In genomic region chr1:150779902-150780301, GRCm38 (mm10) we compare ENCODE assay signal across 14 mouse cellular contexts.
DNase-seq lines count a peak whose midpoint lies in the region; ATAC-seq and TF ChIP-seq lines count a peak whose summit lies in the region.
"Had no signal": no experiment of that assay in that cellular context is flagged by ENCODE, and none has a peak within 500 bp of the region (broad histone marks: within the 10 kb centered on the region; RNA-seq: fewer than 3 reads in every experiment).

No protein-coding gene starts in this region.

- 0 out of 2 replicates have a peak, but pooled peaks have one; percentile 19 for ATAC-seq in forebrain, embryonic 15.5 days (replicated peaks)
- ATAC-seq in hindbrain, embryonic 11.5 days (ENCODE audit: low FRiP score): no peak
- ATAC-seq: intestine, embryonic 16.5 days had no signal

- H3K36me3 ChIP-seq in liver, adult 2 months (ENCODE audit: control insufficient read depth, insufficient read depth, low read length): no peaks in the 10 kb centered on the region
- H3K36me3 ChIP-seq in E14TG2a.4 (ENCODE audit: insufficient read depth, low read length): no peaks in the 10 kb centered on the region
- H3K36me3 ChIP-seq in forebrain, embryonic 15.5 days: no peaks in the 10 kb centered on the region
- no peaks in the 10 kb centered on the region for H3K36me3 ChIP-seq in hindbrain, embryonic 11.5 days (ENCODE audit: control insufficient read depth, insufficient read depth, low read length)
- H3K36me3 ChIP-seq: liver, embryonic 15.5 days; neural tube, embryonic 12.5 days had no signal

- no peaks in the 10 kb centered on the region for H3K9me3 ChIP-seq in E14TG2a.4 (ENCODE audit: low read length)
- no peaks in the 10 kb centered on the region for H3K9me3 ChIP-seq in forebrain, embryonic 15.5 days
- H3K9me3 ChIP-seq in hindbrain, embryonic 11.5 days (ENCODE audit: control insufficient read depth, low read length): no peaks in the 10 kb centered on the region
- H3K9me3 ChIP-seq: heart, embryonic 13.5 days; liver, embryonic 15.5 days; neural tube, embryonic 12.5 days had no signal

- no peaks in the 10 kb centered on the region for H3K79me2 ChIP-seq in liver, adult 2 months (ENCODE audit: control insufficient read depth, insufficient read depth, low read length)

- no peak for TF ChIP-seq CTCF in liver, adult 2 months (IDR thresholded peaks at IDR 0.05; ENCODE audit: low read depth, low read length)
- peak; percentile 26; the same call in 1 of the 2 replicates for TF ChIP-seq CTCF in E14TG2a.4 (conservative IDR thresholded peaks at IDR 0.05; ENCODE audit: low read length)

- H3K9ac ChIP-seq in liver, adult 2 months (ENCODE audit: low read depth, low read length): no peak overlapping the region
- no peak overlapping the region for H3K9ac ChIP-seq in forebrain, embryonic 15.5 days (replicated peaks)
- no peak overlapping the region for H3K9ac ChIP-seq in hindbrain, embryonic 11.5 days (ENCODE audit: low read depth, low read length)
- H3K9ac ChIP-seq: heart, embryonic 13.5 days; liver, embryonic 15.5 days; neural tube, embryonic 12.5 days had no signal

- 34% methylated on average over 2 of the region's 2 CpGs for WGBS in liver, adult 2 months
- WGBS in forebrain, embryonic 15.5 days: 38% methylated on average over 2 of the region's 2 CpGs
- 47% methylated on average over 2 of the region's 2 CpGs for WGBS in hindbrain, embryonic 11.5 days

- H3K4me1 ChIP-seq in liver, adult 2 months (ENCODE audit: control insufficient read depth, insufficient read depth, low read length): no peaks in the 10 kb centered on the region
- no peaks in the 10 kb centered on the region for H3K4me1 ChIP-seq in E14TG2a.4 (replicated peaks; ENCODE audit: low read depth, low read length)
- 0 out of 2 replicates have a peak, but pooled peaks cover 3% of the 10 kb centered on the region for H3K4me1 ChIP-seq in forebrain, embryonic 15.5 days
- no peaks in the 10 kb centered on the region for H3K4me1 ChIP-seq in hindbrain, embryonic 11.5 days (replicated peaks; ENCODE audit: control insufficient read depth, insufficient read depth, low read length)
- H3K4me1 ChIP-seq: liver, embryonic 15.5 days; neural tube, embryonic 12.5 days had no signal

- peak; percentile 29 for DNase-seq in embryo, embryonic 10.5 days (ENCODE audit: low spot score)
- no peak for DNase-seq in embryo, embryonic 11 days
- peak; percentile 3 for DNase-seq in liver, adult 2 months (ENCODE audit: extremely low read depth, low read depth, low spot score)
- DNase-seq in liver: no peak
- no peak for DNase-seq in hindbrain, embryonic 11.5 days (ENCODE audit: low spot score)
- no peak for DNase-seq in spleen, postnatal 10 days (ENCODE audit: low spot score in 2 of 2)
- DNase-seq: adrenal gland, postnatal 25 days; right cerebral cortex, postnatal 25 days had no signal

- no peaks in the 10 kb centered on the region for H3K27me3 ChIP-seq in liver, adult 2 months (ENCODE audit: control insufficient read depth, insufficient read depth, low read length)
- no peaks in the 10 kb centered on the region for H3K27me3 ChIP-seq in E14TG2a.4 (ENCODE audit: insufficient read depth, low read length)
- H3K27me3 ChIP-seq in forebrain, embryonic 15.5 days: no peaks in the 10 kb centered on the region
- no peaks in the 10 kb centered on the region for H3K27me3 ChIP-seq in hindbrain, embryonic 11.5 days (ENCODE audit: control insufficient read depth, insufficient read depth, low read length)
- H3K27me3 ChIP-seq: heart, embryonic 13.5 days; liver, embryonic 15.5 days; neural tube, embryonic 12.5 days had no signal

- no peak overlapping the region for H3K27ac ChIP-seq in liver, adult 2 months (replicated peaks; ENCODE audit: insufficient read depth, low read depth, low read length)
- no peak overlapping the region for H3K27ac ChIP-seq in forebrain, embryonic 15.5 days (replicated peaks)
- no peak overlapping the region for H3K27ac ChIP-seq in hindbrain, embryonic 11.5 days (ENCODE audit: low read depth, low read length)
- H3K27ac ChIP-seq: heart, embryonic 13.5 days; liver, embryonic 15.5 days; neural tube, embryonic 12.5 days had no signal

- TF ChIP-seq POLR2A in liver, adult 2 months (IDR thresholded peaks at IDR 0.05; ENCODE audit: extremely low read depth, insufficient read depth, low read length): no peak

- no peak overlapping the region for H3K4me3 ChIP-seq in liver, adult 2 months (ENCODE audit: insufficient read depth, low read depth, low read length)
- no peak overlapping the region for H3K4me3 ChIP-seq in E14TG2a.4 (replicated peaks; ENCODE audit: low read length)
- no peak overlapping the region for H3K4me3 ChIP-seq in forebrain, embryonic 15.5 days
- no peak overlapping the region for H3K4me3 ChIP-seq in hindbrain, embryonic 11.5 days (ENCODE audit: low read depth, low read length)
- H3K4me3 ChIP-seq: heart, embryonic 13.5 days; liver, embryonic 15.5 days; neural tube, embryonic 12.5 days had no signal

- H3K4me2 ChIP-seq in forebrain, embryonic 15.5 days (replicated peaks): no peak overlapping the region
- no peak overlapping the region for H3K4me2 ChIP-seq in hindbrain, embryonic 11.5 days (replicated peaks; ENCODE audit: low read depth, low read length)
- H3K4me2 ChIP-seq: heart, embryonic 13.5 days; liver, embryonic 15.5 days; neural tube, embryonic 12.5 days had no signal

Comparison
In these comparisons a context has a peak if more than half of its experiments do, and no peak if none do; other contexts are left out.
1. DNase-seq: peak in embryo, embryonic 10.5 days (single experiment) and liver, adult 2 months (single experiment); none in embryo, embryonic 11 days (single experiment), liver (single experiment), hindbrain, embryonic 11.5 days (single experiment) and spleen, postnatal 10 days (0 of 2).